Mouse (Mus musculus) bone marrow, adult 2 months (tissue): ENCODE measurements at regions not wholly inside any gene's neighbourhood (a gene's known extent, or its start where the extent isn't known, plus 50 kb on each side); places are given as distances from the start of the nearest gene placed in this dataset.

ENCODE experiments used
- H3K27ac ChIP-seq: fragments of 200-500 bp; 2 replicates; pipeline ENCODE4 v1.5.1; 2012; ENCODE audit warnings: low read depth, mild to moderate bottlenecking, control low read depth, inconsistent platforms, low read length; ENCODE audit not compliant: control insufficient read depth, poor library complexity, insufficient read depth
- H3K4me1 ChIP-seq: fragments of 200-500 bp; 2 replicates; pipeline ENCODE4 v1.6.1; 2011; ENCODE audit warnings: low read length; ENCODE audit not compliant: control insufficient read depth, insufficient read depth
- H3K4me3 ChIP-seq: fragments of 200-500 bp; replicated peaks from 2 replicates; pipeline ENCODE3; 2011; ENCODE audit warnings: mild to moderate bottlenecking, low read depth, low read length, control low read depth; ENCODE audit not compliant: control insufficient read depth
- CTCF ChIP-seq: fragments of 200-500 bp; IDR thresholded peaks from 2 replicates; pipeline ENCODE4 v1.5.1; 2011; ENCODE audit warnings: low read length, control low read depth; ENCODE audit not compliant: control insufficient read depth, insufficient read depth
- POLR2A ChIP-seq: fragments of 200-500 bp; IDR thresholded peaks from 2 replicates; pipeline ENCODE4 v1.6.1; 2011; ENCODE audit warnings: low read depth, mild to moderate bottlenecking, control low read depth, low read length, borderline replicate concordance; ENCODE audit not compliant: control insufficient read depth
- WGBS: fragments of 180-500 bp; shearing (Covaris S2); methylation state at CpG from one replicate; pipeline ENCODE4 v1.1.7; 2018; 5-methylcytosine and 5-hydroxymethylcytosine counted together

- TF ChIP-seq CTCF (no peak), POLR2A (no peak)
- no peak overlapping the region for H3K27ac ChIP-seq
- no peak overlapping the region for H3K4me3 ChIP-seq
- 86% methylated on average over 11 of the region's 11 CpGs for WGBS
- H3K4me1 ChIP-seq, result no peaks in the 10 kb centered on the region
Measured at GRCm38 (mm10) chr7:35886051-35886450, 83.2 kb upstream of the Zfp507 start.

- Histone ChIP-seq H3K4me3 (no peak overlapping the region), H3K27ac (no peak overlapping the region), H3K4me1 (no peaks in the 10 kb centered on the region)
- 44% methylated on average over 9 of the region's 9 CpGs for WGBS
- TF ChIP-seq CTCF (peak; percentile 59), POLR2A (no peak)
Measured at GRCm38 (mm10) chr7:35879755-35880304, 77.0 kb upstream of the Zfp507 start.

- 74% methylated on average over 7 of the region's 7 CpGs for WGBS
Measured at GRCm38 (mm10) chr7:35878164-35878563, 75.4 kb upstream of the Zfp507 start.

GRCm38 (mm10) chr7:35861049-35861448 is 58.2 kb upstream of the Zfp507 start:
- WGBS, result 40% methylated on average over 10 of the region's 10 CpGs
- TF ChIP-seq CTCF (no peak), POLR2A (no peak)
- Histone ChIP-seq H3K4me3 (no peak overlapping the region), H3K4me1 (no peaks in the 10 kb centered on the region), H3K27ac (no peak overlapping the region)

More at GRCm38 (mm10) chr7:35878164-35878563, 75.4 kb upstream of the Zfp507 start:
- TF ChIP-seq POLR2A (no peak), CTCF (no peak)
- H3K4me3 ChIP-seq, result no peak overlapping the region
- H3K4me1 ChIP-seq, result no peaks in the 10 kb centered on the region
- H3K27ac ChIP-seq, result no peak overlapping the region

GRCm38 (mm10) chr7:35859601-35860000 is 56.8 kb upstream of the Zfp507 start:
- WGBS, result 26% methylated on average over 3 of the region's 3 CpGs
- no peaks in the 10 kb centered on the region for H3K4me1 ChIP-seq
- TF ChIP-seq POLR2A, result no peak
- peak; percentile 43 for TF ChIP-seq CTCF
- no peak overlapping the region for H3K4me3 ChIP-seq
- H3K27ac ChIP-seq, result no peak overlapping the region

- WGBS, result 75% methylated on average over 10 of the region's 10 CpGs
- TF ChIP-seq CTCF, result no peak
- TF ChIP-seq POLR2A, result no peak
- Histone ChIP-seq H3K4me3 (no peak overlapping the region), H3K4me1 (no peaks in the 10 kb centered on the region), H3K27ac (no peak overlapping the region)
Measured at GRCm38 (mm10) chr7:35857693-35858092, 54.9 kb upstream of the Zfp507 start.
